Mouse (Mus musculus) heart, adult 9 months (tissue): Measurements from ENCODE around the gene Gm9964.
"Not testable (repeated sequence)": the region's sequence is repeated elsewhere in the genome, so short reads cannot be mapped to it uniquely, and the experiment has no call there.

Source experiments
- DNase-seq, 2 experiments: peaks; one replicate each; pipeline ENCODE4 v3.0.0; 2022; ENCODE audit warnings: low spot score in 2 of 2

The Gm9964 gene

DNA sequence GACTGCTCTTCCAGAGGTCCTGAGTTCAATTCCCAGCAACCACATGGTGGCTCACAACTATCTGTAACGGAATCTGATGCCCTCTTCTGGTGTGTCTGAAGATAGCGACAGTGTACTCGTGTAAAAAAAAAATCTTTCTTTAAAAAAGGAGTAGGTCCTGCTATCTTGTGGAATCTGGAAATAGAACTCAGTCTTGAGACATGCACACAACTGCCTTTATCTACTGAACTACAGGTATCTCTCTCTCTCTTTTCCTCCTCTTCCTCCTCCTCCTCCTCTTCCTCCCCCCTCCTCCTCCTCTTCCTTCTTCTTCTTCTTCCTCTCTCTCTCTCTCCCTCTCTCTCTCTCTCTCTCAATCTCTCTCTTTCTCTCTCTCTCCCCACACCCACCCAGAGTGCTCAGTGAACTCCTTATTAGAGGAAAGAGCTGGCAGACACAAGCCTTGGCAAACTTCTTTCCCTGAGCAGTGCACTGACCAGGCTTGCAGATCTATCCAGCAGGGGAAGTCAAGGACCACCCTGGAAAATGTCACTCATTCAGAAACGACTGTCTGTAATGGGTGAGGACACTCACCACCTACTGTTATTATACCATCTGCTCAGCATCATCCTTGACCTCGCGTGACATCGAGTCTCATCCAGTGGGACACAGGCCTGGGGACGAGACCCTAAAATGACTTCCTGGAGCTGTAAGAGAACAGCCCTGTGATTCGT, 3.2 kb upstream of the Gm9964 start:
- DNase-seq: no peak

DNA sequence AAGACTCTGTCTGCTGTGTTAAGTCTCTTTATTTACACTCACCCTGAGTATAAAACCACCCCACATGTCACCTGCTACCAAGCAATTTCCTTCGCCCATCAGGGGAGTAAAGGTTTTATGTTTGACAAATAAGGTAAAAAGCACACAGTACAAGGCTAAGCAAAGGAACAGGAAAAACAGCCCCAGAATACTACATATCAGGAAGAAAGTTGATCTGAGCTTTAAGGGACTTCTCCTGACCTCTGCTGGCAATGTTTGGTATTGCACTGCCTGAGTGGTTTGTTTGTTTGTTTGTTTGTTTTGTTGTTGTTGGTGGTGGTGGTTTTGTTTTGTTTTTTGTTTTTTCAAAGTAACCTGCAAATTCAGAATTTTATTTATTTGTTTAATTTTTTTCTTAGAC, 539 bp downstream of the Gm9964 start:
- DNase-seq: peak in 1 of 2 experiments; percentile 47

DNA sequence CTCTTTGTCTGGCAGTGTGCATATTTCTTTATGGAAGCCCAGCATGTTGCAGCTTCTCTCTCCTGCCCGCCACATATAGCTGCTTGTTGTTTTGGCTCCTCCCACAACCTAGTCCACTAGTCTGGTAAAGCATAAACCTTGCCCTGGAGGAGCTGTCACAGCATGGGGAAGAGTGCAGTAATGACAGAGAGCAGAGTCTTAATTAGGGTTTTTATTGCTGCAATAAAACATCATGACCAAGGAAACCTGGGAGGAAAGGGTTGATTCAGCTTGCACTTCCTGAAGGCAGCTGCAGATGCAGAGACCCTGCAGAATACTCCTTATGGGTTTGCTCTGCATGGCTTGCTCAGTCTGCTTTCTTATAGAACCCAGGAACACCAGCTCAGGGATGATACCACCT, 2.7 kb downstream of the Gm9964 start:
- no peak for DNase-seq

DNA sequence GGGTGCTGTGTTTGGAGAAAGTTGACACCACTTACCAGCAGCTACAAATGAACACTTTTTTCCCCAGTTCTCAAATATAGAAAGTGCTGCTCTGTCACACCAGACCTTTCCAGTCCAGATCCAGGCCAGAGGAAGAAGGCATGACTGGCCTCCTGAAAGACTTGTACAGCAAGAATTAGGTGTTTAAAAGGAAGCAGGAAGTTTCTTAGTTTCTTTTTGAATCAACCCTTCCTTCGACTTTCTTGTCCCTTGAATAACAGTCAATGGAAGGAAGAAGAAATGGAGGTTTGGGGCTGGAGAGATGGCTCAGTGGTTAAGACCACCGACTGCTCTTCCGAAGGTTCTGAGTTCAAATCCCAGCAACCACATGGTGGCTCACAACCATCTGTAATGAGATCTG, 3.7 kb downstream of the Gm9964 start:
- DNase-seq: no peak

DNA sequence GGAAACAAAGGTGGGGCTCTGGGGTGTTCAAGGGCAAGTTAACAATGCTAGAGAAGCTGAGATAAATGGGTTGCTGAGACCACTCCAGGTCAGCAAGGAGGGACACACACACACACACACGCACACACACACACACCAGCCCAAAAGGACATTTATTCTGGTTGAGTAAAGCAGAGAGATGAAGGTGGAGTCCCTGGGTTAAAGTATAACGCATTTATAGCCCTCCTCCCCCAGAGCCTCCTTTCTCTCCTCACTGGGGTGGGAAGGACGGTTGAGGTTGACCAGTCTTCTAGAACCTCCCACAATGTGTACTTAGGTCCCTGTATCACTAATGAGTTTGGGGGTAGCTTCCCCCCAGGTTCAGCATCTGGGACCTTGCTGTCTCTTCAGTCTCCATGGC, 4.6 kb downstream of the Gm9964 start:
- no peak for DNase-seq

DNA sequence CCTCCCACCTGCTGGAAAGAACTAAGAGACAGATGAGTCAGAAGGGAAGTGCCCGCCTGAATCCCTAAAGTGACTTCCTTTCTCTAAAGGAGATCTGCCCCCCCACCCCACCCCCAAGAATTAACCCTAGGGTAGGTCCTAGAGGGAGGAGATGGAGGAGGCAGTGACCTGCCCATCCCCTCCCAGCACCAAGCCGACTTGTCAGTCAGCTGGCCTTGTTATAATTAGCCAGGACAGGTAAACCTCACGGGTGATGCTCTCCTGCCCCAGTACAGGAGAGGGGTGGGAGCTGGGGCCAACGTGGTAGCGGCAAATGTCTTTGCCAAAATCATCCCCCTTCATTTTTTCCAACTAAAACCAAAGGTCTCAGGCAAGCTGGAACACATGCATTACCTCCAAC, 5.1 kb downstream of the Gm9964 start:
- no peak for DNase-seq

DNA sequence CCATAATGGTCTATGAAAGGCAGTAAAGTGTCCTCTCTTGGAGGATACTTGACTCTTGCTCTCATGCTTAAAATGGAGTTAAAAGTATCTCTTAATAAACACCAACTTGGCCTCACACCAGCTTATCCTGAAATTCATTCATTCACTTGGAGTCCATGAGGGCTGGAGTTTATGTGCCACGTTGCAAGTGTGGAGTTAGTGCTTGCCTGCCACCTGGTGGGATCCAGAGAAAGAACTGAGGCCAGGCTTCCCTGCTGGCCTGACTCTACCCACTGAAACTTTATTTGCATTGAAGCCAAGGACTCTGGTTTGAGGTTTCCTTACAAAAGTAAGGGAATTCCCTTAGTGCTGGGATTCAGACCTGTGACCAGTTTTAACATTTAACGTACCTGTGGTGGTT, 6.2 kb downstream of the Gm9964 start:
- peak in 1 of 2 experiments; percentile 47 for DNase-seq

DNA sequence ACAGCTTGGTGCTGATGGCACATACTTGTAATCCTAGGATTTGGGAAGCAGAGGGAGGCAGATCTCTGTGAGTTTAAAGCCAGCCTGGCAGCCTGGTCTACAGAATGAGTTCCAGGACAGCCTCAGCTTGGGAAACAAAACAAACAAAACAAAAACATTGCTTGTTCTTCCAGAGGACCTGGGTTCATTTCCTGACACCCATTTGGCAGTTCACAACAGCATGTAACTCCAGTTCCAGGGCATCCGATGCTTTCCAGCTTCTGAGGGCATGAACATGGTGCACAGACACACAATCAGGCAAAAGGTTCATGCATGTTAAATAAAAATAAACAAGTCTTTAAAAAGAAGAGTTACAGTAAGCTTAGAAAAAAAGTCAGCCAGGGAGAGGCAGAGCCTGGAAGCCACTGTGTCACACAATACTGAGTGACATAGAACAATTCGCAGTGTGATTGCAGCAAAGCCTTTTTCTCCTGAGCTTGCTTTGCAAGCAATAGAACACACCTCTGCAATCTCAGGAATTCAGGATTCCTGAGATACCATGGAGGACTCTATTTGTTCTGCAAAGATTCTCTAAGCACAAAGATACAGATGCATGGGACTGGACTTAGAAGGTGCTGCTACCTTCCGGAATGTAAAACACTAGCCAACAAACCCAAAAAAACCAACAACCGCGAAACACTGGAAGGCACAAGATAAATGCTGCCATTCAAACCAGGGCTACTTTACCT, 7.6 kb downstream of the Gm9964 start:
- no peak for DNase-seq

DNA sequence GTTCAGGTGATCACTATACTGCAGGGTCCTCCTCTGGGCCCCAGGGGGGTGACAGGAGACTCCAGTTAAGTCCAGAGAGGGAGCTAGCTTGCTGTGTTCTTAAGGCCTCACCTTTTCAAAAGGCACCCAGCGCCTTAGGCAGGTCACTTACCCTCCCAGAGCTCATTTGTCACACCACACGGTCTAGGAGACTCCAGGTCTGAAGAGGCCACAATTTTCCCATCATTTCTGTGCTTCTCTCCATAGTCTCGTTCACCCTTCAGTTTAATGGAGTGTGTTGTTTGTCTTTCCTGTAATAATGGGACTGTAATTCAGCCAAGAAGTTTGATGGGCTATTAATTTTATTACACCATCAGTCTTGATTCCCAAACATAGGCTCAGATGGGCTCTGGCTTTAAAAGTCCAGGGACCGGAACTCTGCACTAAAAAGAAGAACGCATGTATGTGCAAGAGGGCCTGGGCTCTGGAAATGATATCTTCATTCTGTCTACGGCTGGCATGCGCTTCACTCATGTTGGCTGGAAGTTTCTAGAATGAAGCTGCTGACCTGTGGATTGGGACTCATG, 8.3 kb downstream of the Gm9964 start:
- no peak for DNase-seq

DNA sequence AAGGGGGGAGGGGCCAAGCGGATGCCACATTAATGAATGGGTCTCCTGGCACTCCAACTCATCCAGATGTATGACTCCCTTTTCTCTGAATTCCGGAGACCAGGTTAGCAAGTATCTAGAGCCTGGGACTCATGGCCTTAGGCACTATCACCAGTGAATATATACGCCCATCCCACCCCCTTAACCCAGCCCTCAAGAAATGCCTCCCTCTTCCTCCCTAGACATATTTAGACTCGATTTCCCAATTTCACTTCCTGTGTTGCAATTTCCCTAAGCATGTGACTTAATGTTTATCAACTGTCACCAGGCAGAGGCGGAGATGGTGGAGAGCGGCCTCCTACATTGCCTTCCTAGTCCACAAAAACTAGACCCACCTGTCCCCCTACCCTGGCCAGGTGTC, 9.3 kb downstream of the Gm9964 start:
- DNase-seq: peak; percentile 51 to 62

DNA sequence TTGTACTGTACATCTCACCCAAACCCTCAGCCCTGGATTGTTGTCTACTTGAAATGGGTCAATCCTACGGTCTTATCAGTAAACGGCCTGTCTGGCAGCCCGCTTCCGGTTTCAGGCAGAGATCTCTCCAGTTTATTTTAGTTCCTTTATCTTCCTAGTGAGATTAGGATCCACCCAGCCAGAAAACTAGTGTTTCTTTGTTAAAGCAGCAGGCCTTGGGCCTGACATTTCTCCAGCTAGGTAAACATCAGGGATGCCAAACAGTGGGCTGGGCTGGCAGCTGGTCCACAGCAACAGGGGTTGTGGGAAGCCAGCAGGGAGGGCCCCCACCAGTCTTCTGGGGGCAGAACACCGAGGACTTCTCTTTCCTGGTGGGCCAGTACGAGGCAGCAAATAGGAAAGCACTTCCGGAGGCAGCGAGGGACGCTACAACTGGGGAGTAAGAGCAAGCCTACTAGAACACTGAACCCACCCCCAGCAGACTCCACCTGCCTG, 10.4 kb downstream of the Gm9964 start:
- no peak for DNase-seq

DNA sequence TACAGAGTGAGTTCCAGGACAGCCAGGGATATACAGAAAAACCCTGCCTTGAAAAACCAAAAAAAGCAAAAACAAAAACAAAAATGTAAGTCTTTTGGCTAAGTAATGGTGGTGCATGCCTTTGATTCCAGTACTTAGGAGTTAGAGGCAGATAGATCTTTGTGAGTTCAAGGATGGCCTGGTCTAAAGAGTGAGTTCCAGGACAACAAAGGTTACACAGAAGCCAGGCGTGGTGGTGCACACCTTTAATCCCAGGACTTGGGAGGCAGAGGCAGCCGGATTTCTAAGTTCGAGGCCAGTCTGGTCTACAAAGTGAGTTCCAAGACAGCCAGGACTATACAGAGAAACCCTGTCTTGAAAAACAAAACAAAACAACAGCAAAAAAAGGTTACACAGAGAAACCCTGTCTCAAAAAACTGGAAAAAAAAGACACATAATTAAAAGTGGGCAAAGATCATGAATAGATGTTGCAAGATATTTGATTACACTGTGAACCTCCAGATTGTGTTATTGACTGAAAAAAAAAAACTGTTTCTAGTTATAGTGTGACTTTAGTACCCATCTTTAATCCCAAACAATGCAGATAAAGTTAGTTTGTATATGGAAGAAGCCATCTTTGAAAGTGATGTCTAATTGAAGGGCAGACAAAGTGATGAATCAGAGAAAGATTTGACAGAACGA, 13.2 kb downstream of the Gm9964 start:
- no peak for DNase-seq

DNA sequence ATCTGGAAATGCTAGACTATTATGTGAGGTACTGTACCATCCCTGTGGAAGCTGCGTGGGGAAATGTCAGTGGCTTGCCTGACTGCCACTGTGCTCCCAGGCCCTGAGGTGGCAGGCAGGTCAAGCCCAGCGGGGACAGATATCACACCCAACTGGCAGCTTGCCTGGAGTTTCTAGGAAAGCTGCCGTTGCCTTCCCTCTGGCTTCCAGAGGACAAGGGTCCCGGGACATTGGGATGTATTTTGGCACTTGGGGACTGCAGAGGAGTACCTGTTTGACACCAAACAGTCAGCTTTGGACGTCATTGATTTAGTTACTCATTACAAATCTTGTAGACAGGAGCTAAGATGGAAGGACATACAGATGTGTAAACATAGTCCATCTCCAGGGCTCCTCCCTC, 15.3 kb downstream of the Gm9964 start:
- DNase-seq: peak in 1 of 2 experiments; percentile 50

DNA sequence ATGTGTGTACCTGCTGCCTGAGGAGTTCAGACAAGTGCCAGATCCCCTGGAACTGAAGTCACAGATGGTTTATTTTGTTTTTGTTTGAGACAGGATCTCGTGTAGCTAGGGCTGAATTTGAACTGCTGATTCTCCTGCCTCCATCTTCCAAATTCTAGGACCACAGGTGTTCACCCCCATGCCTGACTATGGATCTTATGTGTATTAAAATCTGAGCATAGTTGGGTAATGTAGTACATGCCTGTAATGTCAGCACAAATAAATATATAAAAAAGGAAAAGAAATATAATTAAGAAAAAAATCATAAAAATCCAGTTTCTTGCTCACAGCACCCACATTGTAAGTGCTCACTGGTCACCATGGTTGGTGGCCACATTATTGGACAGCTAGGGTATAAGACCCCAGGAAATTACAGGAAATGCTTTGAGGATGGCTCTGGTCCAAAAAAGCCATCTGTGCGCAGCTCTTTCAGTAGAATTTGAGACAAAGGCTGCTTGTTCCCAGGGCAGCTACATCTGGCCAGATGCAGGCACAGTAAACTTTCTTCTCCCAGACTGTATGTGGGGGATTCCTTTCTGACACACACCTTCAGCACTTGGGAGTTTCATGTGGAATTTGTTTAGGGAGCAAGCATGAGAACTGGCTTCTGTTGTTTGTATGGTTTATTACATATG, 16.8 kb downstream of the Gm9964 start:
- DNase-seq: peak; percentile 31 to 37

DNA sequence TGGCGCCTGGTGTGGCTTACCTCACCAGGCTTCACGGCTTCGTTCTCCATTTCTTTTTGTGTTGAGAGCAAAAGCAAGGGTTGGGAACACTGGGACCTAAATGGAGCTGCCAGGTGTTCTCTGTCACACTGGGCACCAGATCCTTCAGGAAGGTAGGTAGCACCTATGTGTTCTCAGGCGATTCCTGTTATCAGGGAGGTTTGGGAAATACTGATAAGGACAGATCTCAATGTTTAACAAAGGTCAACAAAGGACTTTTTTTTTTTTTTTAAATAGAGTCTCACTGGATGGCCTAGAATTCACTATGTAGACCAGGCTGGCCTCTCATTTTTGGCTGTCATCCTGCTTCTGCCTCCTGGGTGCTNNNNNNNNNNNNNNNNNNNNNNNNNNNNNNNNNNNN, 22.9 kb downstream of the Gm9964 start:
- DNase-seq: no peak

DNA sequence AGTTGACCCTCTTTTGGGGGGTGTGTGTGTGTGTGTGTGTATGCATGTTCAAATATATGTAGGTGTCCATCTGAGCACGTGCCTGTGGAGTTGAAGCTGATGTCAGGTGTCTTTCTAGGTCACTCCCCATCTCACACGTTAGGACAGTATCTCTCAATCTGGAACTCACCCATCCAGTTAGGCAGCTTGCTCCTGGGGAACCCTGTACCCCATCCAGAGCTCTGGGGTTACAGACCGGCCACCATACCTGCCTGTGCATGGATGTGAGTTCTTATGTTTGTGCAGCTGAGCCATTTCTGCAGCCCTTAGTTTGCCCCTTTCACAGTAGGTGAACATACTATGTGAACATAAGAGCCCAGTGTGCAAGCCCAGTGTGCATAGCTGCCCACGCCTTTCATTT, 23.7 kb downstream of the Gm9964 start:
- DNase-seq: no peak

DNA sequence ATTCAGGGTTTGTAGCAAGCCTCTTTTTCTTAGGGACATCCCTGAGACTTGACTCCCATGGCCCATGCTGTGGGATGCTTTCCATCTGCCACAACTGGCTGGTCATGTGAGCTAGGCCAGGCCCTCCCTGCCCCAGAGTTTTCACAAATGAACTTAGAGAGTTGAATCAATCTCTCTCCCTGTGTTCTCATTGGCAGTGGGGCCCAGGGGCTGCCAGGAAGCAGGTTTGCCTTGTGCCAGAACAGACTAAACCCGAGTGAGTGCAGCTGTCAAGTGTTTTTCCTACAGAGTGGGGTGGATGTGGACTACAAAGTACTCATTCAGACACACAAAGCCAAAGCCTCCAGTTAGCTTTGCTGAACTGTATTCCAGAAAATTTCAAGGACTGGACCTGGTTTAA, 29.5 kb downstream of the Gm9964 start:
- peak; percentile 58 to 75 for DNase-seq

DNA sequence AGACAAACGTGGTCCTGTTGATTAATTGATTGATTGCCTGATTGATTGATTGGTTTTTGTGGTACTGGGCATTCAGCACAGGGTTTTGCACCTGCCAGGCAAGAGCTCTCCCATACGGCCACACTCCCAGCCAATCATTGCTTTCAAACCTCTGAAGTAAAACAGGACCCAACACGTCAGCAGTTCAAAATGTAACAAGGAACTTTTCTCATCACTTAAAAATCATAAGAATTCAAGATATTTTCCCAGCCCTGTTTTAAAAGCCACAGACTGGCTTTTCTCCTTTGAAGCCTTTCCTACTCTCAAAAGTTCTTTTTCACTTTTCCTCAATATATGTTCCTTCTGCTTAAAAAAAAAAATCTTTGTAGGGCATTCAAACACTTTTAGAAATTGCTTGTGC, 32.3 kb downstream of the Gm9964 start:
- no peak for DNase-seq

DNA sequence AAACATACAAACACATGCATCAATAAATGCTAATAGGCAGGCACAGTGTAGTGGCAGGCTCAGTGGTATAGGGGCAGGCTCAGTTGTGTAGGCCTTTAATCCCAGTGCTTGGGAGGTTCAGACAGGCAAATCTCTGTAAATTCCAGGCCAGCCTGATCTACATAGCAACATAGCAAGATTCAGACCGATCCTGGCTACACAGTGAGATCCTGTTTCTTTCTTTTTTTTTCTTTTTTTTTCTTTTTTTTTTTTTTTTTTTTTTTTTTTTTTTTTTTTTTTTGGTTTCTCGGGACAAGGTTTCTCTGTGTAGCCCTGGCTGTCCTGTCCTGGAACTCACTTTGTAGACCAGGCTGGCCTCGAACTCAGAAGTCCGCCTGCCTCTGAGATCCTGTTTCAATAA, 36.6 kb downstream of the Gm9964 start:
- not testable (repeated sequence) for DNase-seq

DNA sequence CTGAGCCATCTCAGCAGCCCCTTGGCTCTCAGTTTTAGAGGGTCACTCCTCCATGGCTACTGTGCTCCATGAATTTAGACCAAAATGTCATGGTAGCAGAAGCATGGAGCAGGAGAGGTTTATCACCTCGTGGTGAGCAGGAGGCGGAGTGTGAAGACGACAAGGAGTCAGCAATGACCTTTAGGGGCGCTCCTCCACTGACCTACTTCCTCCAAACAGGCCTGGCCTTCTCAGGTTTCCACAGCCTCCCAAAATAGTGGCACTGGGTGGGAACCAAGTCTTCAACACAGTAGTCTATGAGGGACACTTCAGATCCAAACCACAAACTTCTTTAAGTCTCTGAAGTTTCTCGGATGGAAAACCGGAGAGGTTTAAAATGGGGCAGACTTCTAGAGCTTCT, 38.0 kb downstream of the Gm9964 start:
- DNase-seq: no peak

DNA sequence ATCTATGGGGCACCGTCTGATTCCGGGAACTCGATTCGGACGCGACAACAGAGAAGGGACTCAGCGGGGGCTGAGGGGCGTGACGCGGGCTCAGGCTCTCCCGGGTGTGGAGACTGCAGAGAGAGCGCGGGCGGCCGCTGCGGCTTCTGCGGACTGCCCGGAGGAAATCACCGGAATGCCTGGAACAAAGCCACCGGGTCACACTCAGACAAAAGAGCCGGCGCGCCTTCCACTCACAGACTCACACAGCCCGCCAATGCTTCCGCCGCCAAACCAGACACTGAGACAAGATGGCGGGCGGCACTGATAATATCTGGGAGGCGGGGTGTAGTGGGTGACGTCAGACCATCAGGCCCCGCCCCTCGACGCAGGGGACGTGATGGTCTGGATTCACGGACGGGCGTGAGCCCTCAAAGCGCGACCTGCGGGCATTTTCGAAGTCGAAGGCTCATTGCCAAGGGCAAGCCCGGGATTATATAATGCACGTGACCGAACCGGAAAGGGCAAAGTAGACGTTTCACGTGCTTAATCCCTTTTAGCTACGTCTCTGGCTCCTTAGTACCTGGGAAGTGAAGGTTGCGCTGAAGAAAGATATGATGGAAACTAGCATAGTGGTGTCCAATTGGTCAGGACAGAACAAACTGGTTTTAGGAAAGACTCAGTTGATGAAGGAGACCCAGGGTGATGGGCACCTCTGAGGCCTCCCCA, 42.2 kb downstream of the Gm9964 start, which contains the start of gene Wsb1:
TSS of gene Wsb1 (minus strand) at position 281 of the 708 bp plus-strand sequence.
- DNase-seq: peak; percentile 94
